Mouse (Mus musculus): Measurements from ENCODE around the gene Tsx.

GRCm38 (mm10) chrX:103468998-103469397 lies 54.7 kb downstream of the Tsx start:
- TF ChIP-seq TAL1 (IDR thresholded peaks at IDR 0.05; ENCODE audit: low read length) (no peak), GATA1 (IDR thresholded peaks at IDR 0.05; ENCODE audit: low read length) (no peak)

Measured in erythroblast, embryonic 14.5 days (primary cell).